Mouse (Mus musculus) ZHBTc4 (cell line): ENCODE data around the gene Crcp.

Experiments
- DNase-seq: peaks from one replicate; pipeline ENCODE4 v3.0.0-alpha.2; 2011; ENCODE audit warnings: low read depth, low spot score

Crcp gene

GRCm38 (mm10) chr5:130089626-130090393, 60.7 kb downstream of the Crcp start:
- no peak for DNase-seq

GRCm38 (mm10) chr5:130096754-130097153, 67.7 kb downstream of the Crcp start:
- DNase-seq = peak; percentile 96

- DNase-seq = no peak
Measured at GRCm38 (mm10) chr5:130097837-130098236, 68.7 kb downstream of the Crcp start.

- no peak for DNase-seq
Measured at GRCm38 (mm10) chr5:130101724-130102123, 72.6 kb downstream of the Crcp start.

- DNase-seq = no peak
Measured at GRCm38 (mm10) chr5:130109348-130109747, 80.3 kb downstream of the Crcp start.
